Mouse (Mus musculus) stomach, postnatal 0 days (tissue): Measurements from ENCODE around the gene Dohh.

Source experiments
- CTCF ChIP-seq: IDR thresholded peaks from 2 replicates; pipeline ENCODE4 v1.5.1; 2016; ENCODE audit warnings: antibody characterized with exemption, low read depth, mild to moderate bottlenecking, moderate library complexity
- EP300 ChIP-seq: optimal IDR thresholded peaks from 2 replicates; pipeline ENCODE3; 2016; ENCODE audit warnings: antibody characterized with exemption

DNA sequence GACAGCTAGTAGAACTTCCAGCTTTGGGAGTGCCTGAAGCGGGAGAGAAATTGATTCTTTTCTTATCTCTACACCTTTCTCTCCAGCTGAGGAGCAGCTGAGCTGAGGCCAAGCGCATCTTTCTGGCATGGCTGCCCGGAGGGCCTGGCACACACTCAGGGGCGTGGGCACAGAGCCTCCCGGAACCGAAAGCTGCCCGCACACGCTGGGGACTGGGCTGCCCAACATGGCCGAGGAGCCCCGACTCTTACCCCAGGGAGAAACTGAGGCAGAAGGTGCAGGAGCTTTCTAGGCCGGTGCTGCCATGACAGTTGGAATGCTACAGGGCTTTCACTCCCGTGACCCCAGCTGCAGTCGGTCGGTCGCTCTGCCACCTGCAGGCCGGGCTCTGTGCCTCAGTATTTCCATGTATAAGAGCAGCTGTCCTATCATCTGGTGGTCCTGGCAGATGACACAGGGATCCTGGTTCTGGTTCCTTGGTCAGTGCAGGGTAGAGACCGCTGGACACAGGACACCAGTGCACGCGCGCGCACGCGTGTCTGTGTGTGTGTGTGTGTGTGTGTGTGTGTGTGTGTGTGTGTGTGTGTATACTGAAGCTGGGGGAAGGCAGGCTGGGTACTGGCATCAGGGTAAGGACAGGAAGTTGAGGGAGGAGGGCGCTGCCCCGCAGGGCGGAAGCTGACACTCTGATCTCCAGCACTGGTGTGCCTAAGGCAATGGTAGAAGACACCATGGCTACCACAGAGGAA lies 49.5 kb downstream of the Dohh start:
- TF ChIP-seq CTCF: peak; percentile 44
- no peak for TF ChIP-seq EP300
